Mouse (Mus musculus): ENCODE measurements around the gene Vamp5.

Gene Vamp5

DNA sequence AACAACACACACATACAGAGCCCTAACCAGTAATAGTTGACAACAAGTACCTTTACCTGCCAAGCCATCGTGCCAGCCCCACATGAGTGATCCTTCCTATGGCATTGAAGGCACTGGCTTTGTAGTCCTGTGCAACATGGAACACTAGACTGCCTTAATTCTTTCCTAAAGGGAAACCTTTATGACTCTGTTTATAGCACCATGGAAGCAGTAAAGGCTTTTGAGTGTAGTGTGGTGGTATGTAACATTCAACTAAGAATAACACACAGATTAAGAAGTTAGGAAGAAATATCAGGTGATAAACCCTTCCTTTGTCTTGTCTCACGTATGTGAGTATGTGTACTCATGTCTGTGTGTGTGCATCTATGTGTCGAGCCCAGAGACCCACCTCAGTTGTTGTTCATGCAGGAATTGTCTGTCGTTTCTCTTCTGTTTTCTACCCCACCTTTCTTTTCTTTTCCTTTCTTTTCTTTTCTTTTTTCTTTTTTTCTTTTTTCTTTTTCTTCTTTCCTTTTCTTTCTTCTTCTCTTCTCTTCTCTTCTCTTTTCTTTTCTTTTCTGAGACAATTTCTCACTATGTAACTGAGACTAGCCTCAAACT is 13.3 kb downstream of the Vamp5 start, which contains the start of gene Rnf181:
Gene Rnf181 (minus strand): TSS at position 113 of the 600 bp plus-strand sequence.
- no peak for DNase-seq (ENCODE audit: low spot score)

DNA sequence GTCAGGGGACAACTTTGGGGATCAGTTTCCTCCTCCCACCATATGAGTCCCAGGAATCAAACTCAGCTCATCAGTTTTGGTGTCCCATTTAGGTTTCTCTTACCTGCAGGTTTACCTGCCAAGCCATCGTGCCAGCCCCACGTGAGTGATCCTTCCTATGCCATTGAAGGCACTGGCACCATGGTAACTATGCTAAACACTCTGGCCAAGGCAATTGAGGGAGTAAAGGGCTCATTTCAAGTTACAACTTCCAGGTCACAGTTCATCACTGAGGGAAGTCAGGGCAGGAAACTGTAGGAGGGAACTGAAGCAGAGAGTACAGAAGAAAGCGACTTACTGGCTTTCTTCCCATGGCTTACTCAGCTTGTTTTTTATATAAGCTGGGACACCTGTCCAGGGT is 14.0 kb downstream of the Vamp5 start:
- no peak for DNase-seq (ENCODE audit: low spot score)

- DNase-seq (ENCODE audit: low spot score): no peak
Observed at GRCm38 (mm10) chr6:72364985-72365384, 15.3 kb downstream of the Vamp5 start.

- DNase-seq (ENCODE audit: low spot score): no peak
Observed at GRCm38 (mm10) chr6:72364009-72364408, 16.3 kb downstream of the Vamp5 start.

- peak; percentile 98 for DNase-seq (ENCODE audit: low spot score)
Observed at GRCm38 (mm10) chr6:72362132-72363028, 17.9 kb downstream of the Vamp5 start.

- DNase-seq (ENCODE audit: low spot score): no peak
Observed at GRCm38 (mm10) chr6:72361121-72361551, 19.1 kb downstream of the Vamp5 start.

DNA sequence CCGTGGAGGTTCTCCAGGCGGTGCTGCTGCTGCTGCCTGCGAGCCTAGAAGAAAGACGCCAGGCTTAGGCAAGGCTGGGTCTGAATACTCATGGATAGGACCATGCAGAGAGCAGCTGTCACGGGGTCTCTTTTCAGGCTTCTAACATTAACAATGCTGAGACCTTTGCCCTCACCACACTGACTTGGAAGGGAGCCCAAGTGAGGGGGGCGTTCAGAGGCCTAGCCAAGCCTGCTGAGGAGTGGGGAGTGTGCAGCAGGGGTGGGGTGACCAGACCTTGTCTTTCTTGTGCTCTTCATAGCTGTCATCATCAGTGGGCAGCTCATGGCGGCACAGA is 19.7 kb downstream of the Vamp5 start:
- DNase-seq (ENCODE audit: low spot score): no peak

DNA sequence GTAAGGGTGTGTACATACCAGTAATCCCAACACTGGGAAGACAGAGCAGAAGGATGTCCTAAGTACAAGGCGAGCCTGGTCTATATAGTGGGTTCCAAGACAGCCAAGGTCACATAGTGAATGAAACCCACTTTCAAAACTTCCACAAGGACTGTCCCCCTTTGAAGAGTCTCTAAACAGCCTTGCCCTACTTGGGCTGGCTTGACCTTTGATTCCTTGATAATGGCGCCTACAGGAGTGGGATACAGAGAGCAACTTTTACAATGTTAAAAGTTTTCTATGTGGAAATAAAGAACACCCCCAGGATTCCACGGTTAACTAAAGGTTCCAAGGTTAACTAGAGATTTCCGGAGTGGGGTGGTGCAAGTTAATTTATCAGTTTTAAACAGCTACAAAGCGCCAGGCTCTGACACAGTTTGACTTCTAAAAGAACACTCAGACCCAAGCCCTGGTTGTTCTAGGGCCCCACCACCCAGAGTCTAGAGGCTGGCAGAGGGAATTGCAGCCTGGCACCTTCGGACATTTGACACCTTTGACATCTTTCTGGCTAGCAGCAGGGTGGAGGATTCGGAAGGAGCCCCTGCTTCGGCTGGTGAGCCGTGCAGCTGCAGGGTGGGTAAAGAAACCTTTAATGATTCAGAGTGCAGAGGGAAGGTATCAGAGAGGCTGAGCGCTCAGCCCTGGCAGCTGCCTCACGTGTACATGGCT is 20.2 kb downstream of the Vamp5 start:
- no peak for DNase-seq (ENCODE audit: low spot score)

GRCm38 (mm10) chr6:72359343-72359742 is 20.9 kb downstream of the Vamp5 start:
- DNase-seq (ENCODE audit: low spot score): no peak

DNA sequence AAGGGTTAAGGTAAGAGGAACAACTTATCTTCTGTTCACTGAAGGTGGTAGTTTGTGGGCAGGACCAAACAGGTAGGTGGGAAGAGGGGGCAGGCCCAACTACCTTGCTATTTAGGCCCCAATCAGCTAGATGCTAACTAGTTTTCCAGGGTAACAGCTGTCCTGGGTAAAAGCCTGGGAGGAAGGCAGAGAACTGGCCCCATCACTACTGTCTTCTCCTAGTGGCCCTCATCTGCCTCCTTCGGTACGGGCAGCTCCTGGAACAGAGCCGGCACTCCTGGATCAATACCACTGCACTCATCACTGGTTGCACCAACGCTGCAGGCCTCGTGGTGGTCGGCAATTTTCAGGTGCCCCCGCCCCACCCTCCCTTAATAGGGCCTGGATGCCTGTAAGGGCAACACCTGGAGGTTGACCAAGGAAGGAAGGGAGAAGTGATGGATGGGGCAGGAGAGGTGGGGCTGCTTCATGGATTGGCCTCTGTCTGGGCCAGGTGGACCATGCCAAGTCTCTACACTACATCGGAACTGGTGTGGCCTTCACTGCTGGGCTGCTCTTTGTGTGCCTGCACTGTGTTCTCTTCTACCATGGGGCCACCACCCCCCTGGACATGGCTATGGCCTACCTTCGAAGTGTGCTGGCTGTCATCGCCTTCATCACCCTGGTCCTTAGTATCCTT is 22.0 kb downstream of the Vamp5 start:
- DNase-seq (ENCODE audit: low spot score): no peak

DNA sequence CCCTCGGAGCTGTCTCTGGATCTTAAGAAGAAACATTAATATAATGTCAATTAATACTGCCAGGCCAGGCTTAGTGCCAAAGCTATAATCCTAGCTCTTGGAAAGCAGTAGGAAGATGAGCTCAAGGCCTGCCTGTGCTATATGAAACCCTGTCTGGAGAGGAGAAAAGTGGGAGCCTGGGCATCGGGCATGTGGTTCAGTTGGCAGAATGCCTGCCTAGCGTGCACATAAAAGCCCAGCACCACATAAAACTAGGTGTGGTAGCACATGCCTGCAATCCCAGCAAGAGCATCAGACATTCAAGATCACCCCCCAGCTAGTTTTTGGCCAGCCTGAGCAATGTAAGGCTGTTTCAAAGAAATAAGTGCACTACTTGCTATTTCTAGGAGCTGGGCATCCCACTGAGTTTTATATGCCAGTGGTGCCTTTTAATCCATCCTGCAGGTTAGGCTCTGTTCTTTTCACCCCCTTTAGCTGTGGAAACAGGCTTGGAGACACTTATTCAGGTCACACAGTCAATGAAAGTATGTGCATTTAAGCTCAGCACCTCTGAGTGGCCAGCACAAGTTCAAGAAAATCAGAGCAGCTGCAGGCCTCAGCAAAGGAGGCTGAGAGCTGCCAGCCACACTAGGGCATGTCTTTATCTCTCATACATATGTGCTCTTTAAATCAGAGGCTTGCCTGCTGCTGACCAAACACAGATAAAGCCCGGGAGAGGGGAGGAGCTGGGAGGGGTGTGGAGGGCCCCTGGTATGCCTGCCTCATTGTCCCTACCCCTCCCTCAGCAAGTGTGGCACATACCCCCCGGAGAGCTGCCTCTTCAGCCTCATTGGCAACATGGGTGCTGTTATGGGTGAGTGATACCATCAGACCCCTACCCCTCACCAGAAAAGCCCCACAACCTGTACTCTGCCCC is 22.8 kb downstream of the Vamp5 start:
- DNase-seq (ENCODE audit: low spot score): peak; percentile 74

GRCm38 (mm10) chr6:72356001-72356532 is 24.2 kb downstream of the Vamp5 start:
- no peak for DNase-seq (ENCODE audit: low spot score)

DNA sequence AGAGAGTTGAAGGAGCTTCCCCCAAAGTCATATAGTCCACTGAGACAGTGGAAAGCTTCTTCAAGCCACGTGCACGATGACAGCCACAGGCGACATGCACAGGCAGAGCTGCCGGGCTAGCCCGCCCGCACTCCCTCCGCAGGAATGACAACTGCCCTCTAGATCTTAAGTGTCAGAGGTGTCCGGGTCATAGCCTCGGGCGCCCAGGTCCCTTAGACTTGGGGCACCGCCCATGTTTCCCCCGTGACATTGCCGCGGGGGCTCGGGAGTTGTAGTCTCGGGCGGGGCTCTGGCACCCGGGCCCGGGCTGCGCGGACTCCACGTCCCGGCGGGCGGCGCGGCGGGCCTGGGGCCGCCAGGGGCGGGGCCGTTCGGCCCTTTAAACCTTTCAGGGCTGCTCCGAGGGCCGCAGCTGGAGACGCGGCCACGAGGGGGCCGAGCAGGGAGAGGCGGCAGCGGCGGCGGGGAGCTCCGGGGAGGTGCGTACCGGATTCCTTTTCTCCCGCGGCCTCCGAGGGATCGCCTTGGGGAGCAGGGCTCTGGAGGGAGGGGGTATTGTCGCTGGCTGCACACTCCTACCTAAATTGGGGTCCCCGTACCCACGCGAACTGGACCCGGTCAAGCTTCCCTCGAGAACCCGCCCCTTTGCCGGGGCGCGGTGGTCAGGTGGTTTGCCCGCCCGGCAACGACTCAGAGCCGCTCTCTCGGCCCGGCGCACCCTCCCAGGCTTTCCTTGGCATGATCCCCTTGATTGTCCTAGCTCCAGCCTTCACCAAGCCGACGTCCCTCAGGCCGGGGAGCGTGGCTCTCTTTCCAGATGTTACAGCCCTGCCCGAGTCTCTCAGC is 25.0 kb downstream of the Vamp5 start, which contains the start of gene Tmem150a:
Gene Tmem150a (plus strand): TSS at position 382 of the 846 bp plus-strand sequence.
- no peak for DNase-seq (ENCODE audit: low spot score)

GRCm38 (mm10) chr6:72354025-72354424 is 26.2 kb downstream of the Vamp5 start:
- no peak for DNase-seq (ENCODE audit: low spot score)

GRCm38 (mm10) chr6:72352636-72353405 is 27.4 kb downstream of the Vamp5 start:
- DNase-seq (ENCODE audit: low spot score): no peak

- DNase-seq (ENCODE audit: low spot score): no peak
Observed at GRCm38 (mm10) chr6:72350214-72350613, 30.1 kb downstream of the Vamp5 start.

GRCm38 (mm10) chr6:72348411-72348810 is 31.9 kb downstream of the Vamp5 start:
- no peak for DNase-seq (ENCODE audit: low spot score)

DNA sequence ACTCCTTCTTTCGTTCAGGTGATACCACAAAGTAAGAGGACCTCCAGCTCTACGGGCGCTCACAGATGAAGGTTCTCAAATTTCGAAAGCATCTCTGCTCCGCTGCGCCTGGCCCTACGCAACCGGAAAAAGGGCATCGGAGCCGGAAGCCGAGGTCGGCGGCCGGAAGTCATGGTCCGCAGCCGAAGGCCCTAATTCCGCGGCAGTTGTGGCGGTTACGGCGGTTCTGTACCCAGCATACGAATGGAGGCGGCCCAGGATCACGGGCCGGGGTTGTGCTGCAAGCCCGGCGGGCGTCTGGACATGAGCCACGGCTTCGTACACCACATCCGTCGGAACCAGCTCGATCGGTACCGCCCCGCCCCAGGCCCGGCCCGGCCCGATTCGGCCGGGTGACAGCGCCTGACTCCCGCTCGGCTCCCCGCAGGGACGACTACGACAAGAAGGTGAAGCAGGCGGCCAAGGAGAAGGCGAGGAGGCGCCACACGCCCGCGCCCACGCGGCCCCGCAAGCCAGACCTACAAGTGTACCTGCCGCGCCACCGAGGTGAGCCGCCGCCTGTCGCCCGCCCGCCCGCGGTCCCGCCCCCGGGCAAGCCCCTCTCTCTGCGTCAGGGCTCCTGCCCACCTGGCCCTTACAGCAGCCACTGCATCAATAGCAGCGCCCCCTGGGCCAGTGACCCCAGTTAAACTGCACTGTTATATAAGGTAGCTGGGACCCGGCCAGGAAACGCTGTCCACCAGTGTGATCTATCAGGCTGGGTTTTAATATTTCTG is 32.9 kb downstream of the Vamp5 start, which contains the start of gene 0610030E20Rik:
Gene 0610030E20Rik (plus strand): TSS at position 152 of the 776 bp plus-strand sequence.
- DNase-seq (ENCODE audit: low spot score): peak; percentile 65
